Mouse (Mus musculus): ENCODE data around the gene Gtf3c4. TPM values are rescaled to one million over a fixed set of nuclear protein-coding genes. Genes with fewer than 3 reads are reported as not detected.

Gtf3c4 gene
- total RNA-seq, 2 experiments from 2014 or later: 32.4 to 36.1 TPM

DNA sequence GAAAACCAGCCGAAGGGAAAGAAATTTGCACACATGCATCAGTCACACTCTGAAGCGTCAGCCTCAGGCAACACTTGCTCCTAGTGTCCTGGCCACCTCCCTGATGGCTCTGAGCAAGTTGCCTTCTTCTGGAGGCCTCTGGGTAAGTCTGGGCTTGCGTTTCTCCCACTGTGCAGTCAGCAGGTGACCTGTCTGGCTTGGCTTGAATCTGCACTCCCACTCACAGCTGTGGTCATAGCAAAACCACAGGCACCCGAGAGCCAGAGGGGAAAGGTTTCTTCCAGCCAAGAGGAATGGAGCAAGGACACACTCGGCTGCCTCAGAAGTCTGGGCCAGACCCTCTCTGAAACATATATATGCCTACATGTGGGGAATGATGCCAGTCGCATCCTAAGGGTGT lies 31.3 kb downstream of the Gtf3c4 start:
- DNase-seq (ENCODE audit: low spot score in 2 of 2): no peak

DNA sequence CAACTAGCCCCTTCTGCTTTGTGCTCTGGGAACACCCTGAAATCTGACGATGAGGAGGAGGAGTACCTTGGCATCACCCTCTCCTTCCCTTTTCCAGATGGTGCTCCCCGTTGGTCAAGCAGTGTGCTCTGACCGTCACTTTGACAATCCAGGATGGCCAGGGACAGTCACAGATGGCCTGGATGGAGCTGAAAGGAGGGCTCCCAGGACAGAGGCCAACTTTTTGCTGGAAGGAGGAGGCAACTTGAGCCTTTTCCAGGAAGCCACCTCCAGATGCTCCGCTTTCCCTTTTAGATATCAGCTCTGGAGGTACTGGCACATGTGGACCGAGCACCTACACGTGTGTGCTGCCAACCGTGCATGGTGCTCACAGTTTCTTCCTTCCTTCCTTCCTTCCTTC lies 36.8 kb downstream of the Gtf3c4 start:
- peak in 1 of 2 experiments; percentile 6 for DNase-seq (ENCODE audit: low spot score in 2 of 2)

DNA sequence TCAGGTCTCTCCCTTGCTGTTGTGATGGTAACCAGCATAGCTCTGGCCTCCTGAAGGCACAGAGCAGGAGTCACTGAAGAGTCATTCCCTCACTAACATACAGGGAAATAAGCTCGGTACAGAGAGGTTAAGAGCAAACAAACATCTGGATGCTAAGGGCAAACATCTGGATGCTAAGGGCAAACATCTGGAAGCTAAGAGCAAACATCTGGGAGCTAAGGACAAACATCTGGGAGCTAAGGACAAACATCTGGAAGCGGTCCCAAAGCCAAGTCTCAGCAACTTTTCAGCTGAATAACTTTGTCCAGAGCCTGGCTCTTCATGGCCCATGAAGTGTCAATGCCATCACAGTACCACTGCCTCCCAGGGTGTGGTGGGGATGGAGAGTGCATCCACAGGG lies 40.6 kb downstream of the Gtf3c4 start:
- no peak for DNase-seq (ENCODE audit: low spot score in 2 of 2)

DNA sequence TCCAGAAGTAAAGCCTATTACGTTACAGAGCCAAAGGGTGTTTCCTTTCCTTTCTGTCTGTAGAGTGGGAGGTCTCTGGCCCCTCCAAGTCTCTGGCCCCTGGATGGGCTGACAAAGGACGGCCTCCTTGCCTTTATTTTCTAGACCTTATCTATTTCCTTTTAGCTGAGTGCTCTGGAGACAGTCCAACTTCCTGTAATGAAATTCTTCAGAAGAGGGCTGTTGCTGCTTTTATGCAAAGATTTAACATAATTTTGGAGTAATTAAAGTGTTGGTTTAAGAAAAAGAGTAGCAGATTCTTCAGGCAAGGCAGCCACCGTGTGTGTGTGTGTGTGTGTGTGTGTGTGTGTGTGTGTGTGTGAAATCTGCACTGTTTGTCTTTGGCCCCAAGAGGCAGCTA lies 41.8 kb downstream of the Gtf3c4 start:
- DNase-seq (ENCODE audit: low spot score in 2 of 2): no peak

DNA sequence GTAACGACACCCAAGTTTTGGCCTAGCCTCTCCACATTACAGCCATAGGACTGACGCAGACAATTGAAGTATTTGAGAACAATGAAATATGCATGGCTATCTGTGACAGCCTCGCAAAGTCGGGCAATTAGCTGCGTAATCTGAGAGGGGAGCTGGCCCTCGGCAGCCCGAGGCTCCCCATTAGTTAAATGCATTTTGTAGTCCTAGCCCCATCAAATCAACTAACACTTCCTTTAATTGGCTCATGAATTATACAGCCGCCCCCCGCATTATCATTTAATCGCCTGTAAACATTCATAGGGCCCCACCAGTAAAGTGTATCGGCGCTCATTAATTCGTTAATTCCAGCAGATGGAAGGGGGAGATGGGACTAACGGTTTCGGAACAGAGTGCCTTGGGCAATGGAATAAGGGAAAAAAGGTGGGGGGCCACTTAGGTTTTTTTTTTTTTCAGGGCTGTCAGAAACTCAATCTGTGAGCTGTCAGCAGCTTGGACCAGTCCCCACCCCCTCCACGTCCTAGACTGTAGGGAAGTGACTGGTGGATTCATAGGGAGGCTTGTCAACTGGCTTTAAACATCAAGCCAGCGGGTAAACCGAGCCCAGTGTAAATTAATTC lies 42.6 kb downstream of the Gtf3c4 start:
- DNase-seq (ENCODE audit: low spot score in 2 of 2): no peak

DNA sequence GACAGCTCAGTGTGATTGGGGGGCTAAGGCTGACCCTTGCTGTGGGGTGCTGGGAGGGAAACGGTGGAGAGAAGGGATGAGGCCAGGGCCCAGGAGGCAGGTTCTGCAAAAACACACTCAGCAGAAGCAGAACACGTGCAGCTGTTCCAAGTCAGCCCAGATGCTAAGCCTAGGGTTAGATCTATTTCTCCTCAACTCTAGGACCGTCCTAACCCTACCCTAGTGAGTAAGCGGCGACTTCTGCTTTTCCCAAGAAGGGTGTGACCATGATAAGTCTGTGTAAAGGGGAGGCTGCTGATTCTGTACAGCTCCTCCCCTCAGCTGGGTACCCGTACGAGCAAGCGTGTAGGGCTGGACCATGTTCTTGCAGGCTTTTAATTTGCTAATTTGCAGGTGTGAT lies 43.9 kb downstream of the Gtf3c4 start:
- no peak for DNase-seq (ENCODE audit: low spot score in 2 of 2)

DNA sequence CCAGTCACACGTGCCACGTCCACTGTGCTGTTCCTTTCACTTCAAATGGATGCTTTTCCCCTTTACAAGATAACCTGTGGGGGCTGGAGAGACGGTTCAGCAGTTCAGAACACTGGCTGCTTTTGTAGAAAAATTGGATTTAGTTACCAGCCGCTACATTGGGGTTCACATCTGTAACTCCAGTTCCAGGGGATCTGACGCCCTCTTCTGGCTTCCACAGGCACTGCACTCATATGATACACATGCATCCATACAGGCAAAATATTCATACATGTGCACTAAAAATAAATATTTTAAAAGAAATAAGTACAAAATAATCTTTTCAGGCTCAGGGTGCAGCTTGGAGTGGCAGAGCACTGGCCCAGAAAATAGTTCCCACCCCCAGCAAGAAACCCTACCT lies 45.5 kb downstream of the Gtf3c4 start:
- DNase-seq (ENCODE audit: low spot score in 2 of 2): no peak

DNA sequence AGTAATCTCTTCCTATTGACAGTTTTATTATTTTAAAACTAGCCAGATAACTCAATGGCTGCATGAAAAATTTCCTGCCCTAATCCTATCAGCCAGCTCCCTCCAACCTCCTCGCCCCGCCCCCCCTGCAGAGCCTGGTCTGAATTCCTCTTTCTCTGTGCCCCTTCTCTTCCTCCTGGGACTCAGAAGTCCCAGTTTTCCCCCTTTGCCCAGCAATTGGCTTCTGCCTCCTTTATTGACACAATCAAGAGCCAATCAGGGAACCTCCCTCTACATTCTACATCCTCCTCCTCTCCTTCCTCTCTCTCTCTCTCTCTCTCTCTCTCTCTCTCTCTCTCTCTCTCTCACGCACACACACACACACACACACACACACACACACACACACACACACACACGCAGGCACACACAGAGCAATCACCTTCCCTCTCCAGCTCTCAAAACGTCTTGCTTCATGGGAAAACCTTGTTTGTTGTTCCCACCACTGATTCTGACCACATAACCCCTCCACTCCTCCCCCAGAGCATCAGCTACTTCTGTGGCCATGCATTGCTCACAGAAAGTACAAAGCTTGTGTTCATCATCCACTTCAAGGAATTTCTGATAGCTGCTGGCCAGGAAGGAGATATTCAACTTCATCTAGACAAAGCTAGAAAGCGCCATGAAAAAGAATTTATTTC lies 47.1 kb downstream of the Gtf3c4 start:
- no peak for DNase-seq (ENCODE audit: low spot score in 2 of 2)

DNA sequence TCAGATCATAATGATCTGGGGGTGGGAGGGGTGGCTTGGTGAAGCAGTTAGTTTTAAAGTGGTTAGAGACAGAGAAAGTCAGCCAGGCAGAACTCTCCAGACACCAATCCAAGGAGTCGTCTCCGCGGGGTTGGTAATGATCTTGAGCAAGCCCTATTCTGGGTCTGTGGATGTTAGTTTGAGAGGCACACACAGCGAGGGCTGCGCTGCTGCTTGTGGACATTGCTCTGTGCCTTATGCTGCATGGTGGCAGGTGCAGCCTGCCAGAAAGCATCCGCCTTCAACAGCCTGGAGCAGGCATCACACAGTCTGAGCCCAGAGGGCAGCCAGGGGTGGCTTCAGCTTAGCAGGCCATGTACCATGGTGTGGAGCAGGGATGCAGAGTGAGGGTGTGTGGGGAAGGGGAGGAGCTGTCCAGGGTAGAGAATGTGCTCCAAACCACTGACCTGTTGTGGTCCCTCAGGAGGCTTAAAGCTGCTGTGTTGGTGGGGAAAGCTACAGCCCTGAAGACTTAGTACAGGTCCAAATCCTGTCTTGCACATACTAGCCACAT lies 53.0 kb downstream of the Gtf3c4 start:
- no peak for DNase-seq (ENCODE audit: low spot score in 2 of 2)

DNA sequence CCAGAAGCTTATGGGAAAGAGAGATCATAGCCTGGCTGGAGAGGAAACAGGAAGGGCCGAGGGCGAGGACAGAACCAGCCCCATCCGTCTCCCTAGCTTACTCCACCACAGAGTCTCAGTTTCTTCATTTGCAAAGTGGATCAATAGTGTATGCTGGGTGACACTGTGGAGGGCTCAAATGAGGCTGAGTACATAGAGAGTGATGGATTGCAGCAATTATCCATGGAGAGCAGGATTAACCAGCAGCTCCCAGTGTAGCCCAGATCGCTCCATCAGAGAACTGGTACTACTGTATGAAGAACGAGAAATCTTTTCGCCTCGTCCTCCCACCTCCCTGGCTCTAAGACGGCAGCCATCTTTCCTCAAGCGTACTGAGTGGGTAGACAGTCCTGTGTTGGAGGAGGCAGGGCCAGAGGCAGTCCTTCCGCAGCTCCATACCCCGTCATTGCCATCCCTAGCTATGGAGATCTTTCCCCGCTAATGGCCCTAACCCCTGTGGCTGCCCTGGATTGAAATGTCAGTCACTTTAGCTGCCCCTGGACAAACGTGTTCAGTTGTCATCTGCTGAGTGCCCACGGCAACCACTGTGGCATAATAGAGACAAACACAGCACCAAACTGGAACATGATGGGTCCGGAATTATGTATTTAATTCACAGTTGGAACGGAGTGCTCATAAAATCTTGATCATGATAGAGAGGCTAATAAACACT lies 53.6 kb downstream of the Gtf3c4 start:
- no peak for DNase-seq (ENCODE audit: low spot score in 2 of 2)

DNA sequence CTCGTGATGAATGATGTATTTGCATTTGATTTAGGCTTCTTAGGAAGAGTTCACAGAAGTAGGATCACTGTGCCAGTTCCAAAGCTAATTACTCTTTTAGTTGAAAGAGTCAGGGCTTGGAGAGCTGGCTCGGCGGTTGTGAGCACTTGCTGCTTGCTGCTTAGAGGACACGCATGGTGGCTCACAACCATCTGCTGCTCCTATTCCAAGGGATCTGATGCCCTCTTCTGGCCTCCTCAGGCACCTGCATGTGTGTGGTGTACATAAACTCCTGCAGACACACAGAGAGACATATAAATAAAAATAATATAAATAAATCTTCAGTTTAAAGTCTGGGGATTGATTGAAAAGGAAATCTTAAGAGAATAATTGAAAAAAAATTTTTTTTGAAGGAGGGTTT lies 58.9 kb downstream of the Gtf3c4 start:
- DNase-seq (ENCODE audit: low spot score in 2 of 2): no peak

DNA sequence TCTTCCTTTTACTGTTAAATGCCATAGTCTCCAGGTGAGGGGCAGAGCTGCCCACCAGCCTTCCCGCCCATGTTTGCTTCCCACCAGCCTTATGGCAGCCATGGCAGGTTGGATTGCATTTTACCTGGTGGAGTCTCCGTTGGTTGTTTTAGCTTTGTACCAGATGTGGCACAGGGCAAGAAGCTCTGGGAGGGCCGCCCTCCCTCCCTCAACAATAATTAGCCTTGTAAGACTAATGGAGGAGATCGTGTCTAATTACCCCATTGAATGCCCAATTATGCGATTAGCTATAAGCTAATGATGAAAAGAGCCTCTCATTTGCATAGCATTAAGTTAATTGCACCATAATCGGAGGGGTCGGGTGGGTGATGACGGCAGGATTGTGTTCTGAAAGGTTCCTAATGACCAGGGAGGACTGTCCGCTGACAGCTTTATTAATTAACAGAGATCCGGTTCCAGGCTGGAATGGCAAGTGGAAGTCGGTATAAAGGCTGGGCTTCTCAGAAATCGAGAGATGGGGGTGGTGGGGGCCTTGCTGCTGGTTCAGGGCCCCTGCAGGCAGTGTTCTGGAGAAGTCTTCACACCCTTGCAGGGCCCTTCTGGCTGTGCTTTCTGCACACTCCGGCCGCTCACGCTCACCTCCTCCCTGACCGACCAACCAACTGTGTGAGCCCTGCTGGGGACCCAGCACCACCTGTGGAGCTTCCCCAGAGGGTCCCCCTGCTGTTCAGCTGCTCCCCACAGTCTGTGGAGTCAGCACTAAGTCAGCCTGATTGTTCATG lies 60.0 kb downstream of the Gtf3c4 start:
- no peak for DNase-seq (ENCODE audit: low spot score in 2 of 2)

DNA sequence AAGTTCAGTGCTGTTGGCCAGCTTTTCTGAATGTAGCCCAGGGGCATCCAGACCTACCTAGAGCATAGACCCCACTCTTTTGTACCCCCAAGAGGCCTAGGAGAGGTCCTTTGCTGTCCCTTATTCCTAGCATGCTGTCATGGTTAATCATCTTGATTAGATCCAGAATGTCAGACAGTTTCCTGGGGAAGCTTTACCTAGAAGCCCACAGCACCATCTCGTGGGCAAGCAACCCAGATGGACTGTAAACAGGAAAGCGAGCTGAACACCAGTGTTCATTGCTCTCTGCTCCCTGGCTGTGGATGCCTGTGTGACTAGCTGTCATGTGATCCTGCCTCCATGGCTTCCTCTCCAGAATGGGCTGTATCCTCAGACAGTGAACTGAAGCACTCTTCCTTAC lies 63.4 kb downstream of the Gtf3c4 start:
- DNase-seq (ENCODE audit: low spot score in 2 of 2): no peak

DNA sequence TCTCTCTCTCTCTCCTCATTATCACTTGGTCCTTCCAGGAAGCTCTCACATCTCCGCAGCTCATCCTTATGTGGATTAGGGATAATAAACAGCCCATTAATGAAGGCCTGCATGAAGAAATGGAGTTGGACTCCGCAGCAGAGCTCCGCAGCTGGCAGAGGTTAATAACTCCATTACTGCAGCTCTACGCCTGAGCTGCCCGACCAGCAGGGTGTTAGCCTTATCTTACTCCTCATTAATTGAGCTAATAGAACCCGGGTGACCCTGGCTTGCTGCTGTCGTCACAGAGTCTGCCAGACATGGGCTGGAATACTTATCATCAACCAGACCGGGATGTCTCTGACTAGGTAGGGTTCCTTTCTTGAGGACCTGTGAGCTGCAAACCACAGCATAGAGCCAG lies 66.1 kb downstream of the Gtf3c4 start:
- DNase-seq (ENCODE audit: low spot score in 2 of 2): no peak

Other genes starting within 250 kb of the Gtf3c4 start
- gene Gfi1b, start 218.4 kb downstream of the Gtf3c4 start, total RNA-seq (2021): not detected
- gene Tsc1, start 199.1 kb downstream of the Gtf3c4 start, total RNA-seq (2021): 10 to 100 TPM; 54.4 to 58.4 TPM
- gene Spaca9, start 140.6 kb downstream of the Gtf3c4 start, total RNA-seq (2021): under 1 TPM in 1 of 2 experiments, not detected in 1; 0.61 TPM
- gene Ak8, start 140.2 kb downstream of the Gtf3c4 start, total RNA-seq (2021): 1 to 10 TPM; 1.1 to 1.5 TPM
- 1 to 10 TPM; 6.5 to 7.2 TPM for gene Ddx31, start within 50 bp of the Gtf3c4 start, total RNA-seq (2021)
- gene Barhl1, start 76.3 kb upstream of the Gtf3c4 start, total RNA-seq (2021): not detected
- gene Cfap77, start 214.7 kb upstream of the Gtf3c4 start, total RNA-seq (2021): not detected
- gene Ttf1, start 219.9 kb upstream of the Gtf3c4 start, total RNA-seq (2021): 10 to 100 TPM; 11.2 to 12.7 TPM

Measured in left cerebral cortex, adult 18-20 months (tissue).